Mouse (Mus musculus): ENCODE results near the gene Ccdc157.

The Ccdc157 gene

GRCm38 (mm10) chr11:4183511-4183910 is 23.4 kb upstream of the Ccdc157 start:
- DNase-seq (ENCODE audit: low read depth): peak; percentile 67

DNA sequence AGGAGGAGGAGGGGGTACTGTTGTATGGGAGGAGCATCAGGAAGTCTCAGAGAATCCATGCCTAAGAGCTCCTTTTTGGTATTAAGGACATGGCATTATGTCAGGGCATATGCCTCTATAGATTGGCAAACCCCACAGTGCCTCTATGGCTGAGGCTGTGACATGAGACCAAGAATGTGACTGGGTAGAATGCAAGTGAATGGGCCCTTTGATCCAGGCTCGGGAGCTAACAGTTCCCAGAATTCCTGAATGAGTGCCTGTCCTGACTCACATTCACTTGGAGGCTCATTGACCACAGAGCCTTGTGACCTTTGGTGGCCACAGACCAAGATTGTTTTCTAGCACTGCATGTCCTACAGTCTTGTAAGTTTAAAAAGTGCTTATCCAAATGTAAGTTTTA is 22.0 kb upstream of the Ccdc157 start:
- DNase-seq (ENCODE audit: low read depth): peak; percentile 88

GRCm38 (mm10) chr11:4177716-4178115 is 17.6 kb upstream of the Ccdc157 start:
- no peak for DNase-seq (ENCODE audit: low read depth)

- peak; percentile 97 for DNase-seq (ENCODE audit: low read depth)
Measured at GRCm38 (mm10) chr11:4174586-4174985, 14.5 kb upstream of the Ccdc157 start.

DNA sequence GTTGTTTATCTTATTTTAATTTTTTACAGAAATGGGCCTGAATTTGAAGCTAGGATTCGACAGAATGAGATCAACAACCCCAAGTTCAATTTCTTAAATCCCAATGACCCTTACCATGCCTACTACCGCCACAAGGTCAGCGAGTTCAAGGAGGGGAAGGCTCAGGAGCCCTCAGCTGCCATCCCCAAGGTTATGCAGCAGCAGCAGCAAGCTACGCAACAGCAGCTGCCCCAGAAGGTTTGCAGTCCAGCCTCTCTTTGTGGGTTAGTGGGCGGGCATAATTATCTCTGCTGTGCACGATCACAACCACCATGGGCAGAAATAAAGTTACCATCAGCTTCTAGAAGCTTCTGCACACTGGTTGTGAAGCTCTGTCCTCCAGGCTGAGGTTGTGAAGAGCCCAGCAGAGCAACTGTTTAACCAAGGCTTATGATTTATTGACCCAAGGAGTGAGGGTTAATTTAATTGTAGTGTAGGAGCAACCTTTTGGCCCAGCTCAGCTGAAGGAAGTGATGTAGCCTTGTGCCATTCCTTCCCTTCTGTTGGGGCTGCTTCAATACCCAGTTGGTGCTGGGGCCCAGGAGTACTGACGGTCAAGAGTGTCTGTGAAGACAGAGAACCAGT is 6.5 kb upstream of the Ccdc157 start:
- no peak for DNase-seq (ENCODE audit: low read depth)

DNA sequence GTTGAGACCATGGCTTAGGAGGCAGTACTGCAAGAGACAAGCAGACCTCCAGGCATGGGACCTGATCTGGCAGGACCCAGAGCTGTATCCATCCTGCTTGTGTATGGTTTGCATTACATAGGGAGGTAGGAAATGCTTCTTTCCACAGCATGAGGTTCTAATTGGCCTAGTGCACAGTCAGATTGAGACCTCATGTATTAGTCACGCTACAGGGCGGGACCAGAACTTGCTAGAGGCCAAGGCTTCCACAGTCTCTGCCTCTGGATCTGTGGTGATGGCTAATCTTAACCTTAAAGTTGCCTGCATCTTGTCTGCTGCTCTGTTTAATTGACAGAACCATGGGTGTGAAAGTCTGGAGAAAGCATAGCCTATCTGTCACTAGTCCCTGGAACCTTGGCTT is 4.6 kb upstream of the Ccdc157 start:
- no peak for DNase-seq (ENCODE audit: low read depth)

DNA sequence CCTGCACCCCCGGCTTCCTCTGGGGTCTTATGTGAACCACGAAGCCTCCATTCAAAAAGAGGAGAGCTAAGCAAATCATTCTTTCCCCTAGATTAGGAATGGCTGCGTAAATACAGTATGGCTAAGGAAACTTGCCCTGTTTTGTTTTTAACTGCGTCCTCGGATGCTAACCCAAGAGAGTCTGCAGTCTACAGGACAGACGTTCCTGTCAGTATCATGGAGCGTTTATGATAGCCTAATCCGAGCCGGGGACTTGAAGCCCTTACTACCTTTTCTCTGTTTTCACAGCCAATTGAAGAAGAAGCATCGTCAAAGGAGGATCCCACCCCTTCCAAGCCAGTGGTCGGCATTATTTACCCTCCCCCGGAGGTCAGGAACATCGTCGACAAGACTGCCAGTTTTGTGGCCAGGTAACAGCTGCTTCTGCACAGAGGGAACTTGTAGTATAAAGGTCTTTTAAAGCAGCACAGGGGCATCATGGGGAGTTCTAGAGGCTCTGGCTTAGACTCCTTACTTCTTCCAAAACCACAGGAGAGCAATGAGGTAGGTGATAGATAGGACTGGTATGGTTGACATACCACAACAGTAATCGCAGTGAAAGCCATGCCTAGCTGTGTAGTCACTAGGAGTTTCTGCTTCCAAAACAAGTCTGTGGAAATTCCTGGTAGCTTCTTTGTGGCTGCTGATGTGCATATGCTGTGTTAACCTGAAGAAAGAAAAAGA is 826 bp upstream of the Ccdc157 start:
- no peak for DNase-seq (ENCODE audit: low read depth)

DNA sequence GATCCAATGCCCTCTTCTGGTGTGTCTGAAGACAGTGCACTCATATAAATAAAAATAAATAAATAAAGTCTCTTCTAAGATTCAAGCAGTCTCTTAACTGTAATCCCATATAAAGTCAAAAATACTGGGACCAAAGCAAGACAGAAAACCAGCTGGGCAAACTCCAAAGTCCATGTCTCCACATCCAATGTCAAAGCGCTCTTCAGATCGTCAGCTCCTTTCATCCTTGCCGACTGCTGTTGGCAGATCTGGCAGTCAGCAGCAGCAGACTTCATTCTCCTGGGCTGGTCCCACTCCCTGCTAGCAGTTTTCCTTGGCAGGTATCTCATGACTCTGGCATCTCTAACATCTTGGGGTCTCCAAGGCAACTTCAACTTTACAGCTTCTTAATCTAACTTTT is 1.4 kb downstream of the Ccdc157 start:
- no peak for DNase-seq (ENCODE audit: low read depth)

DNA sequence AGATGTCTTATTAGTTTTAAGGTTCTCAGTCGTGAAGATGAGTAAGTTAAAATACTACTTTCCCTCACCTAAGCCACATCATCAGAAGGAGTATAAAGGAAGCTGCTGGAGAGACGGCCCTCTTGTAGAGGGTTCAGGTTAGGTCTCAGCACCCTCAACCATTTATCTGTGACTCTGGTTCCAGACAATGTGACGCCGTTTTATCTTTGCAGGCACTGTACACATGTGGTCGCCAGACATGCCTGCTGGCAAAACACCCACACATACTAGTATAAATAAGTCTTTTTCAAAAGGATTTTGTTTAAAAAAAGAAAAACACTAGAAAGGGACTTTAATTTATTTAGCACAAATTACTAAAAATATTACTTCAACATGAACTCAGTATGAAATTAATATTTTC is 4.5 kb downstream of the Ccdc157 start:
- DNase-seq (ENCODE audit: low read depth): no peak

DNA sequence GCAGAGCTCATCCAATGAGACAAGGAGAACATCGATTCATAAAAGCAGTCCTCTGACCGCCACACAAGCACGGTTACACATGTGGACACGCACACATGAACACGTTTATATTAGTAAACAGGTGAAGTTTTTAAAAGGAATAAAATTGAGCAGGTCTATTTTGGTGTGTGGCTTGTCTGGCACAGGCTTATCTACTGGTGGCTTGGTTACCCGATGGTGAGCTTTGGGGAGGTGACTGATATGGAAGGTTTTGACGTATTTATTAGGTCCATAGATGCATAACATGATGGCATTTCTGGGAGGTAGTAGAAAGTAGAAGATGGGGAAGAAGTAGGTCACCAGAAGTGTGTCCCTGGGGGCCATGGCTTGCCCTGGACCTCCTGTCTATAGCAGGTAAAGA is 6.4 kb downstream of the Ccdc157 start:
- DNase-seq (ENCODE audit: low read depth): no peak

DNA sequence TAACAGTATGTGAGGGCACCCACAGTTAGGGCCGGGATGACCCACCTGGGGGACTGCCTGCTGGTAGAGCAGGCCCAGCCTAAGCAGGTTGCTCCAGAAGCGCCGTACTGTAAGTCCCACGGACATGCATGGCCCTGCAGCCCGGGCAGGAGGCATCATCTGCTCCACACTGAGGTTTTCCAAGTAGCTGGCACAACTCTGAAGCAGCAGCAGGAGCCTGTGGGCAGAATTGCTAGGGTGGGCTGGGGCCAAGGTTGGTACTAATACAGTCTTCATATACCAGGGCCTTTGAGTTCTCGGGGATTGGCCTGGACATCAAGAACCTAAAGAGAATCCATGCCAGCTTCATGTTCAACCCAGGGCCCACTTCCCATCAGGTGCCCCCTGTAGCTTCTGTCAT is 10.2 kb downstream of the Ccdc157 start:
- no peak for DNase-seq (ENCODE audit: low read depth)

GRCm38 (mm10) chr11:4148536-4149156 is 11.4 kb downstream of the Ccdc157 start:
- no peak for DNase-seq (ENCODE audit: low read depth)

DNA sequence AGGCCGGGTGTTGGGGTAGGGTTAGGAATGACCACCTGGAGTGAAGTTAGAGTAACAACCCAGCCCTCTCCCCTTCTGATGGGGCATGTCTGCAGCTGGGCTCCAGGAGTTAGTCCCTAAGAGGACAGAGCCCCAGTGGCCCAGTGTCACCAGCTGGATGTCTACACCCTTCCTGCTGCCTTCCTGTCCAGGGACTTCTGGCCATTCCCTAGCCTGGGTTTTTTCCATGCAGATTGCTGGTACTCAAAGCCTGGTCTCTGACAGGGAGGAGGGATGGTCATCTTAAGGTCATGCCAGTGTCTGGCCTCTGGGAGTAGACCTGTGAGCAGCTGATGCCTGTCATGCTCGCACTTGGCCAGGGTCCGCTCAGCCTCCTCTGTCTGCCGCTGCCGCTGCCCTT is 12.0 kb downstream of the Ccdc157 start:
- DNase-seq (ENCODE audit: low read depth): no peak

DNA sequence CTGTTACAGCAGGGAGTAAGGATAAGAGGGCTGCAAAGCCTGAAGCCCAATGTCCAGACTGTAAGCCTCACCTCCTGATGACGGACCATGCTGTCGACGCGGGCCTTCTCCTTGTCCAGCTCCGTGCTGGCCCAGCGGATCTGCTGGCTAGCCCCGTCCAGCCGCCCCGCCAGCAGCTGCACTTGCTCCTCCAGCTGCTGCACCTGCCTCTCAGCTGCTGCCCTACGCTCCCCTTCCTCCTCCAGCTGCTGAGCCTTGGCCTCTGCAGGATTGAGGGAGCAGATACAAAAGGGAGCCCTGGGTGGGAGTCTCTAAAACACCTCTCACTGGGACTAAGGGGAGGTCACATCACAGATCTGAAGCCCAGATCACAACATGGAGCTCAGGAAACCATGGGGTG is 13.0 kb downstream of the Ccdc157 start:
- DNase-seq (ENCODE audit: low read depth): no peak

GRCm38 (mm10) chr11:4146381-4146780 is 13.7 kb downstream of the Ccdc157 start:
- DNase-seq (ENCODE audit: low read depth): no peak

DNA sequence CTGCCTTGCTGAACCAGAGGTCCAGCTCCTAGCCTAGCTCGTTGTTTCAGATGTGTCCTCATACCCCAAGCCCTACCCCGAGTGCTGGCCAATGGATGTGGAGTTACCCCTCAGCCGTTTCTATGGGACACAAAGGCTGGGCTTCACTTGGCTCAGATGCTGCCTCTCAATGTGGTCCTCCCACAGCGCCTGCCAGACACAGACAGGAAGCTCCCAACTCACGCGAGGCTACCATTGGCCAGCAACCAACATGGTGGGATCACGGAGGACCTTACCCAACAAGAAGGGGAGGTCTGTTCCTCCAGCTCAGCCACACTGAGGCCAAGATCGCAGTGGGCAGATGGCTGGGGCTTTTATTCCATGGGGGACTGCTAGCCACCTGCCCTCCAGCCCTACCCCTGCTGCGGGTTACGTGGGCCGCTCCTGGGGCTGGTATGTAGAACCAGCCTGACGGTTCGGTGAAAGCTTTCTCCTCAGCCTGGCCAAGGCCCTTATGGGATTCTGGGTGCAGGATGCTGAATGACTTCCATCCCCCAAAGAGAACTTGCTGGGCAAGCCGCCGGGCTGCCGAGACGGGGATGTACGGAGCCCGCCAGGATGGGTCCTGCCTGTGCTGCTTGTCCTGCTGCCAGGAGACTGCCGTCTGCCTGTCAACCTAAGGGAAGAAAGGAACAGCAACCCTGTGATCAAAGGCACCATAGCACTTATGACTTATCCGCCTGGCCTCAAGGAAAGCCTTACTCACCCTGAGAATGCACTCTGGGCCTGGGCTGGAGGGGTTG is 16.6 kb downstream of the Ccdc157 start:
- DNase-seq (ENCODE audit: low read depth): no peak

DNA sequence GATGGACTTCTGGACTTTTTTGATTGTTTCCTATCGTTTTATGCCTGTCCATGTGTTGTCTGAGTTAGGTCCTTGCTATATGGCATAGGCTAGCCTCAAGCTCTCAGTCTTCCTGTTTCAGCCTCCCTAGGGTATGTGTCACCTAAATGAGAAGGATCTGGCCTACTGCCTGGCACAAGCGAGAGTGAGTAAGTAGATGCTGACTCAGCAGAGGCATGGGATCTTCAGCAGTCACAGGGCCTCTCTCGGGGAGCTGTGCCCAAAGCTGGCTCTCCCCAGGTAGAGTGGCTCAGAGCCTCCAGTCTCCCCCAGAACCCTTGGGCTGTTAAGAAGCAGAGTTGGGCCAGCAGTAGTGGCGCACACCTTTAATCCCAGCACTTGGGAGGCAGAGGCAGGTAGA is 17.7 kb downstream of the Ccdc157 start:
- DNase-seq (ENCODE audit: low read depth): no peak

DNA sequence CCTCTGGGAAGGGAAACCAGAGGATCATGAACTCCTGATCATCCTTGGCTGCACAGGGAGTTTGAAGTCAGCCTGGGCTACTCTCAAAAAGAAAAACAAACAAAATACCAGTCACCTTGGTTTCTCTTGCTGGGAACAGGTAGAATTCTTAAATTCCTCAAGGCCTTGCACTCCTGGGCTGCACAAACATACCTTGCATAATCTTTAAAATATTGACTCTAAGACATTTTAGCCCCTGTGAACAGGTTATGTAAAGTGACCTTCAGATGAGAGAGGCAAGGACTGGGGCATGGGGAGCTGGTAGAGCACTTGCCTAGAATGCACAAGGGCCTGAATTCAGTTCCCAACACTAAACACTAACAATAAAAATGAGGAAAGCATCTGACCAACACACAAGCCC is 18.6 kb downstream of the Ccdc157 start:
- DNase-seq (ENCODE audit: low read depth): no peak

GRCm38 (mm10) chr11:4138964-4139363 is 21.1 kb downstream of the Ccdc157 start:
- no peak for DNase-seq (ENCODE audit: low read depth)

DNA sequence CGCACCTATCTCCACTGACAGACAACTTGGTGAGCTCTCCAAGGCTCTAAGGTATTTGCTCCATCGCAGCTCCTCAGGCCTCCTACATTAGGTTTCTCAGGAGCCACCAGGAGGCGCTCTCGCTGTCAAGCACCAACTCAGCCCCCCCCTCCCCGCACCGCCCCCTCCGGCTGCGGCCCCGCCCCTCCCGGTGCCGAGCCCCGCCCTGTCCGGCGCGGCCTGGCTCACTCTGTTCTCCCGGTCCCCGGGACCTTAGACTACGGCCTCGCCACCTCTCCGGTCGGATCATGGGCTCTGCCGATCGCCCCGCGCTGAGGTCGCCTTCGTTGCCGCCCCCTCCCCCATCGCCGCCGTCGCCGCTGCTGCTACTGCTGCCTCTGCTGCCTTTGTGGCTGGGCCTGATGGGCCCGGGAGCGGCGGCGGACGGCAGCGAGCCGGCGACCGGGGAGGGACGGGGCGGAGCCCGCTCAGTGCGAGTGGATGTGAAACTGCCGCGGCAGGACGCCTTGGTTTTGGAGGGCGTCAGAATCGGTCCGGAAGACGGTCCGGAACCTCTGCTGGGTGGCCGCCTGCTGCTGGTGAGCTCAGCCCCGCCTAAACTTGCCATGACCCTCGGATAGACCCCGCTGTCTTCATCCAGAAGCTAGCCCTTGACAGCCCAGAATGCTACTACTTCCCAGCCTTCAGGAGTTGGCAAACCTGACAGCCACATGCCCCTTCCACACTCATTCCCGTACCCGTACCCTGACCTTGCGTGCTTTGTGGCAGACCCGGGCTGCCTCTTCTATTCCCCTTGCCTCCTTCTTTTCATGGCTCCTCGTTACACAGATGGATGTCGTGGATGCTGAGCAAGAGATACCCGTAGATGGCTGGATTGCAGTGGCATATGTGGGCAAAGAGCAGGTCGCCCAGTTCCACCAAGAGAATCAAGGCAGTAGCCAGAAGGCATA is 24.8 kb downstream of the Ccdc157 start, which contains the start of gene Rnf215:
TSS of gene Rnf215 (plus strand) at position 217 of the 950 bp plus-strand sequence.
- DNase-seq (ENCODE audit: low read depth): peak; percentile 54

GRCm38 (mm10) chr11:4134400-4134799 is 25.7 kb downstream of the Ccdc157 start:
- no peak for DNase-seq (ENCODE audit: low read depth)
